Comparison of ENCODE assay signal across 12 mouse cellular contexts in genomic region chr1:36528351-36528750, GRCm38 (mm10). TPM values are rescaled to one million over a fixed set of nuclear protein-coding genes. Genes with fewer than 3 reads are reported as not detected.
A peak's percentile ranks its signal among the peaks of the same experiment; 100 is the strongest.
DNase-seq lines count a peak whose midpoint lies in the region; ATAC-seq lines count a peak whose summit lies in the region.
"Had no signal": no experiment of that assay in that cellular context is flagged by ENCODE, and none has a peak within 500 bp of the region (broad histone marks: within the 10 kb centered on the region; RNA-seq: fewer than 3 reads in every experiment).

No protein-coding gene starts in this region.

- H3K27ac ChIP-seq in heart, embryonic 13.5 days (replicated peaks), result peak overlapping the region; percentile 16; the same call in 1 of the 2 replicates
- peak overlapping the region; percentile 81 for H3K27ac ChIP-seq in forebrain, embryonic 12.5 days
- H3K27ac ChIP-seq: limb, embryonic 13.5 days had no signal

- H3K4me2 ChIP-seq in heart, embryonic 13.5 days, result no peak overlapping the region
- H3K4me2 ChIP-seq in forebrain, embryonic 12.5 days, result no peak overlapping the region
- H3K4me2 ChIP-seq: limb, embryonic 13.5 days had no signal

- no peak for ATAC-seq in heart, embryonic 13.5 days (ENCODE audit: extremely low read depth, insufficient number of reproducible peaks, low FRiP score, low TSS enrichment)
- ATAC-seq in forebrain, embryonic 12.5 days (ENCODE audit: low FRiP score), result peak; percentile 59
- ATAC-seq in megakaryocyte, adult 5-6 weeks (ENCODE audit: poor library complexity, severe bottlenecking), result no peak

- H3K9me3 ChIP-seq in heart, embryonic 13.5 days, result no peaks in the 10 kb centered on the region
- H3K9me3 ChIP-seq in forebrain, embryonic 12.5 days, result no peaks in the 10 kb centered on the region
- H3K9me3 ChIP-seq: limb, embryonic 13.5 days had no signal

- H3K4me1 ChIP-seq in heart, embryonic 13.5 days, result peaks cover 57% of the 10 kb centered on the region
- H3K4me1 ChIP-seq in forebrain, embryonic 12.5 days, result peaks cover 21% of the 10 kb centered on the region

- H3K36me3 ChIP-seq in heart, embryonic 13.5 days, result peaks cover 51% of the 10 kb centered on the region
- peaks cover 41% of the 10 kb centered on the region for H3K36me3 ChIP-seq in forebrain, embryonic 12.5 days (replicated peaks)

- no peaks in the 10 kb centered on the region for H3K27me3 ChIP-seq in heart, embryonic 13.5 days (replicated peaks)
- no peaks in the 10 kb centered on the region for H3K27me3 ChIP-seq in forebrain, embryonic 12.5 days
- H3K27me3 ChIP-seq: limb, embryonic 13.5 days had no signal

- no peak overlapping the region for H3K4me3 ChIP-seq in heart, embryonic 13.5 days
- no peak overlapping the region for H3K4me3 ChIP-seq in forebrain, embryonic 12.5 days (replicated peaks)
- H3K4me3 ChIP-seq: limb, embryonic 13.5 days had no signal

- WGBS in heart, embryonic 13.5 days, result 19% methylated on average over 1 of the region's 1 CpGs
- WGBS in forebrain, embryonic 12.5 days, result 6% methylated on average over 1 of the region's 1 CpGs

- no peak for DNase-seq in heart, postnatal 4 days
- DNase-seq in MN1 (ENCODE audit: low spot score), result peak; percentile 69
- DNase-seq in mesoderm, embryonic 11.5 days (ENCODE audit: low read depth, low spot score), result peak; percentile 43
- DNase-seq in layer of hippocampus, postnatal 10 days (ENCODE audit: low spot score in 2 of 2), result no peak
- DNase-seq in B cell, adult 2 months, result no peak

- no peak overlapping the region for H3K9ac ChIP-seq in heart, embryonic 13.5 days
- H3K9ac ChIP-seq in forebrain, embryonic 12.5 days, result no peak overlapping the region
- H3K9ac ChIP-seq: limb, embryonic 13.5 days had no signal

RNA-seq across cellular contexts. Expression of gene Ankrd23, which starts 8.3 kb away (rescaled TPM):
- polyA plus RNA-seq in heart, embryonic 13.5 days (2015; fragmentation: Nextera tagmentation; extraction: Ambion mirVana), result 17.7 and 20.1 TPM in 2 replicates
- 100 to 1,000 TPM; 151 to 159 TPM for total RNA-seq in heart, postnatal 4 days (2021)
- polyA plus RNA-seq in forebrain, embryonic 12.5 days (2016; fragmentation: Nextera tagmentation; extraction: Ambion mirVana), result 14.8 and 15.0 TPM in 2 replicates
- total RNA-seq in megakaryocyte, adult 5-6 weeks (2015), result 2.3 and 2.4 TPM in 2 replicates
- total RNA-seq in megakaryocyte, adult 5-6 weeks (2017), result 2.2 and 9.8 TPM in 2 replicates
- 1 to 10 TPM; 4.9 to 5.0 TPM for total RNA-seq in layer of hippocampus, postnatal 10 days (2021)

RNA-seq across cellular contexts. Expression of gene Gm42417, which starts 10.9 kb away (rescaled TPM):
- polyA plus RNA-seq in heart, embryonic 13.5 days (2015; fragmentation: Nextera tagmentation; extraction: Ambion mirVana), result not detected in 2 replicates
- 10 to 100 TPM; 48.6 to 69.8 TPM for total RNA-seq in heart, postnatal 4 days (2021)
- 0.50 TPM in 1 of 2 replicates, not detected in the other for polyA plus RNA-seq in forebrain, embryonic 12.5 days (2016; fragmentation: Nextera tagmentation; extraction: Ambion mirVana)
- total RNA-seq in megakaryocyte, adult 5-6 weeks (2015), result not detected in 2 replicates
- total RNA-seq in megakaryocyte, adult 5-6 weeks (2017), result not detected in 2 replicates
- total RNA-seq in layer of hippocampus, postnatal 10 days (2021), result under 1 TPM in 1 of 2 experiments, not detected in 1; 0.18 TPM
- total RNA-seq: adrenal gland, postnatal 4 days; layer of hippocampus, adult 18-20 months had no signal
- polyA plus RNA-seq: intestine, embryonic 14.5 days had no signal

RNA-seq across cellular contexts. Expression of gene Cnnm3, which starts 16.7 kb away (rescaled TPM):
- polyA plus RNA-seq in heart, embryonic 13.5 days (2015; fragmentation: Nextera tagmentation; extraction: Ambion mirVana), result 2.0 and 2.4 TPM in 2 replicates
- 10 to 100 TPM; 14.9 to 15.7 TPM for total RNA-seq in heart, postnatal 4 days (2021)
- polyA plus RNA-seq in forebrain, embryonic 12.5 days (2016; fragmentation: Nextera tagmentation; extraction: Ambion mirVana), result 3.4 and 4.5 TPM in 2 replicates
- 14.4 and 15.1 TPM in 2 replicates for total RNA-seq in megakaryocyte, adult 5-6 weeks (2015)
- total RNA-seq in megakaryocyte, adult 5-6 weeks (2017), result 6.8 and 11.1 TPM in 2 replicates
- 10 to 100 TPM; 35.0 to 39.8 TPM for total RNA-seq in layer of hippocampus, postnatal 10 days (2021)

RNA-seq across cellular contexts. Expression of gene Ankrd39, which starts 18.9 kb away (rescaled TPM):
- polyA plus RNA-seq in heart, embryonic 13.5 days (2015; fragmentation: Nextera tagmentation; extraction: Ambion mirVana), result 23.6 and 27.2 TPM in 2 replicates
- total RNA-seq in heart, postnatal 4 days (2021), result 10 to 100 TPM; 16.0 to 18.5 TPM
- 16.7 and 17.9 TPM in 2 replicates for polyA plus RNA-seq in forebrain, embryonic 12.5 days (2016; fragmentation: Nextera tagmentation; extraction: Ambion mirVana)
- 3.6 and 4.9 TPM in 2 replicates for total RNA-seq in megakaryocyte, adult 5-6 weeks (2015)
- 2.2 and 2.9 TPM in 2 replicates for total RNA-seq in megakaryocyte, adult 5-6 weeks (2017)
- total RNA-seq in layer of hippocampus, postnatal 10 days (2021), result 10 to 100 TPM; 10.9 to 15.9 TPM

RNA-seq across cellular contexts. Expression of gene Sema4c, which starts 29.8 kb away (rescaled TPM):
- 10.0 and 10.2 TPM in 2 replicates for polyA plus RNA-seq in heart, embryonic 13.5 days (2015; fragmentation: Nextera tagmentation; extraction: Ambion mirVana)
- 10 to 100 TPM; 26.7 to 31.2 TPM for total RNA-seq in heart, postnatal 4 days (2021)
- 29.8 and 31.7 TPM in 2 replicates for polyA plus RNA-seq in forebrain, embryonic 12.5 days (2016; fragmentation: Nextera tagmentation; extraction: Ambion mirVana)
- 1.5 and 2.1 TPM in 2 replicates for total RNA-seq in megakaryocyte, adult 5-6 weeks (2015)
- total RNA-seq in megakaryocyte, adult 5-6 weeks (2017), result 1.8 and 3.6 TPM in 2 replicates
- total RNA-seq in layer of hippocampus, postnatal 10 days (2021), result 10 to 100 TPM; 21.6 to 24.6 TPM

Comparison
In these comparisons a context has a peak if more than half of its experiments do, and no peak if none do; other contexts are left out.
1. DNase-seq: peak in MN1 (single experiment) and mesoderm, embryonic 11.5 days (single experiment); none in heart, postnatal 4 days (single experiment), layer of hippocampus, postnatal 10 days (0 of 2) and B cell, adult 2 months (0 of 2).
2. RNA of gene Ankrd23, which starts 8.3 kb away (total RNA-seq): 151 to 159 TPM in heart, postnatal 4 days; 4.9 to 5.0 TPM in layer of hippocampus, postnatal 10 days and 2.2 to 9.8 TPM in megakaryocyte, adult 5-6 weeks; every median in the first group is over 10 times any median in the second.
3. RNA of gene Gm42417, which starts 10.9 kb away (total RNA-seq): 48.6 to 69.8 TPM in heart, postnatal 4 days; 0.18 TPM in layer of hippocampus, postnatal 10 days and not detected in megakaryocyte, adult 5-6 weeks; every median in the first group is over 10 times any median in the second.